Mouse (Mus musculus) lung, embryonic 14.5 days (tissue): ENCODE measurements around the gene Hivep2. TPM values are rescaled to one million over a fixed set of nuclear protein-coding genes. Genes with fewer than 3 reads are reported as not detected.

Experiments
- ATAC-seq: fragments of 200-750 bp; cut with Nextera tagmentation; 2 replicates; pipeline ENCODE4 v1.8.0; 2017; ENCODE audit warnings: mild to moderate bottlenecking, moderate TSS enrichment, moderate library complexity; ENCODE audit not compliant: insufficient read depth
- DNase-seq: peaks from one replicate; pipeline ENCODE4 v3.0.0-alpha.2; 2015
- H3K27ac ChIP-seq: fragments of 300-500 bp; sonication (generic); 2 replicates; pipeline ENCODE4 v1.5.1; 2014; ENCODE audit warnings: low read depth, mild to moderate bottlenecking, moderate library complexity
- H3K27me3 ChIP-seq: fragments of 300-500 bp; sonication (generic); 2 replicates; pipeline ENCODE4 v1.6.1; 2014; ENCODE audit warnings: low read length, control low read depth; ENCODE audit not compliant: insufficient read depth
- H3K36me3 ChIP-seq: fragments of 300-500 bp; sonication (generic); 2 replicates; pipeline ENCODE4 v1.6.1; 2014; ENCODE audit warnings: control low read depth; ENCODE audit not compliant: insufficient read depth
- H3K4me1 ChIP-seq: fragments of 300-500 bp; sonication (generic); 2 replicates; pipeline ENCODE4 v1.6.1; 2014; ENCODE audit warnings: antibody characterized with exemption, control low read depth; ENCODE audit not compliant: insufficient read depth
- H3K4me2 ChIP-seq: fragments of 300-500 bp; sonication (generic); 2 replicates; pipeline ENCODE4 v1.6.1; 2014; ENCODE audit warnings: mild to moderate bottlenecking
- H3K4me3 ChIP-seq: fragments of 300-500 bp; sonication (generic); 2 replicates; pipeline ENCODE4 v1.5.1; 2014; ENCODE audit warnings: low read depth, low read length
- H3K9ac ChIP-seq: fragments of 300-500 bp; sonication (generic); 2 replicates; pipeline ENCODE4 v1.6.1; 2014
- H3K9me3 ChIP-seq: fragments of 300-500 bp; sonication (generic); 2 replicates; pipeline ENCODE4 v1.6.1; 2016; ENCODE audit warnings: low read depth, low read length, control low read depth
- CTCF ChIP-seq: IDR thresholded peaks from 2 replicates; pipeline ENCODE4 v1.5.1; 2016; ENCODE audit warnings: antibody characterized with exemption, low read depth
- WGBS: fragments of 180-500 bp; shearing (Covaris S2); extraction: QIAGEN DNeasy Blood & Tissue Kit; methylation state at CpG from one replicate; pipeline ENCODE4 v1.1.7; 2014; 5-methylcytosine and 5-hydroxymethylcytosine counted together
- polyA plus RNA-seq: library from polyadenylated mRNA; unstranded; fragments of >200 nt; fragmentation: Nextera tagmentation; extraction: Ambion mirVana; gene quantifications from 2 replicates; pipeline ENCODE4 v1.2.1, GENCODE M21; 2014

The Hivep2 gene
- polyA plus RNA-seq, 1 experiment from 2014 or later = 5.3 TPM

GRCm38 (mm10) chr10:13974472-13974871, 8.6 kb downstream of the Hivep2 start:
- TF ChIP-seq CTCF = no peak
- H3K4me3 ChIP-seq = no peak overlapping the region
- H3K9ac ChIP-seq = no peak overlapping the region
- H3K4me2 ChIP-seq = no peak overlapping the region
- no peak overlapping the region for H3K27ac ChIP-seq
- WGBS = 60% methylated on average over 7 of the region's 7 CpGs
- no peak for DNase-seq
- no peaks in the 10 kb centered on the region for H3K27me3 ChIP-seq
- no peak for ATAC-seq
- no peaks in the 10 kb centered on the region for H3K36me3 ChIP-seq
- H3K9me3 ChIP-seq = no peaks in the 10 kb centered on the region
- peaks cover 3% of the 10 kb centered on the region; the same call in 1 of the 2 replicates for H3K4me1 ChIP-seq

- no peak for TF ChIP-seq CTCF
- H3K9ac ChIP-seq = no peak overlapping the region
- no peak overlapping the region for H3K4me3 ChIP-seq
- H3K4me2 ChIP-seq = no peak overlapping the region
- no peaks in the 10 kb centered on the region for H3K27me3 ChIP-seq
- no peak for DNase-seq
- peaks cover 3% of the 10 kb centered on the region; the same call in 1 of the 2 replicates for H3K4me1 ChIP-seq
- ATAC-seq = no peak
- H3K36me3 ChIP-seq = no peaks in the 10 kb centered on the region
- H3K27ac ChIP-seq = no peak overlapping the region
- 61% methylated on average over 4 of the region's 4 CpGs for WGBS
- H3K9me3 ChIP-seq = no peaks in the 10 kb centered on the region
Observed at GRCm38 (mm10) chr10:13975861-13976260, 10.0 kb downstream of the Hivep2 start.

- H3K4me1 ChIP-seq = peaks cover 3% of the 10 kb centered on the region; the same call in 1 of the 2 replicates
Observed at GRCm38 (mm10) chr10:13976267-13976666, 10.4 kb downstream of the Hivep2 start.

GRCm38 (mm10) chr10:13982271-13982670, 16.4 kb downstream of the Hivep2 start:
- Histone ChIP-seq H3K27me3 (no peaks in the 10 kb centered on the region), H3K4me3 (peak overlapping the region; percentile 50), H3K4me1 (peaks cover 11% of the 10 kb centered on the region), H3K27ac (0 out of 2 replicates have a peak overlapping the region, but pooled peaks have one; percentile 8), H3K4me2 (peak overlapping the region; percentile 79), H3K36me3 (no peaks in the 10 kb centered on the region), H3K9ac (no peak overlapping the region), H3K9me3 (no peaks in the 10 kb centered on the region)
- 60% methylated on average over 6 of the region's 6 CpGs for WGBS
- no peak; the same call in 1 of the 2 replicates for ATAC-seq
- DNase-seq = no peak
- TF ChIP-seq CTCF = no peak

More at GRCm38 (mm10) chr10:13976267-13976666, 10.4 kb downstream of the Hivep2 start:
- TF ChIP-seq CTCF = no peak
- no peak overlapping the region for H3K4me3 ChIP-seq
- no peak overlapping the region for H3K9ac ChIP-seq
- WGBS = 49% methylated on average over 6 of the region's 6 CpGs
- H3K36me3 ChIP-seq = no peaks in the 10 kb centered on the region
- H3K27ac ChIP-seq = no peak overlapping the region
- no peaks in the 10 kb centered on the region for H3K27me3 ChIP-seq
- ATAC-seq (no peak), DNase-seq (no peak)
- no peaks in the 10 kb centered on the region for H3K9me3 ChIP-seq
- no peak overlapping the region for H3K4me2 ChIP-seq

- Histone ChIP-seq H3K27ac (peak overlapping the region; percentile 89), H3K9me3 (no peaks in the 10 kb centered on the region), H3K4me2 (peak overlapping the region; percentile 79), H3K4me3 (peak overlapping the region; percentile 50), H3K9ac (peak overlapping the region; percentile 64), H3K27me3 (no peaks in the 10 kb centered on the region), H3K36me3 (no peaks in the 10 kb centered on the region), H3K4me1 (peaks cover 11% of the 10 kb centered on the region)
- no peak for TF ChIP-seq CTCF
- DNase-seq (peak; percentile 87), ATAC-seq (peak; percentile 85)
- 0% methylated on average over 34 of the region's 34 CpGs for WGBS
Observed at GRCm38 (mm10) chr10:13982769-13983381, 17.0 kb downstream of the Hivep2 start.

- Histone ChIP-seq H3K27me3 (no peaks in the 10 kb centered on the region), H3K9ac (no peak overlapping the region), H3K4me2 (peak overlapping the region; percentile 79), H3K27ac (peak overlapping the region; percentile 13; the same call in 1 of the 2 replicates), H3K4me3 (no peak overlapping the region), H3K9me3 (no peaks in the 10 kb centered on the region), H3K4me1 (peaks cover 11% of the 10 kb centered on the region), H3K36me3 (no peaks in the 10 kb centered on the region)
- 15% methylated on average over 12 of the region's 12 CpGs for WGBS
- no peak for TF ChIP-seq CTCF
- DNase-seq (peak; percentile 70), ATAC-seq (peak; percentile 26; the same call in 1 of the 2 replicates)
Observed at GRCm38 (mm10) chr10:13983631-13984030, 17.8 kb downstream of the Hivep2 start.

GRCm38 (mm10) chr10:13984233-13984632, 18.4 kb downstream of the Hivep2 start:
- Histone ChIP-seq H3K9me3 (no peaks in the 10 kb centered on the region), H3K27me3 (no peaks in the 10 kb centered on the region), H3K9ac (no peak overlapping the region), H3K27ac (peak overlapping the region; percentile 13; the same call in 1 of the 2 replicates), H3K4me1 (peaks cover 11% of the 10 kb centered on the region), H3K4me2 (no peak overlapping the region), H3K4me3 (no peak overlapping the region), H3K36me3 (no peaks in the 10 kb centered on the region)
- DNase-seq (peak; percentile 13), ATAC-seq (no peak)
- TF ChIP-seq CTCF = no peak
